Mouse (Mus musculus): ENCODE data around the gene Ubr4.

DNA sequence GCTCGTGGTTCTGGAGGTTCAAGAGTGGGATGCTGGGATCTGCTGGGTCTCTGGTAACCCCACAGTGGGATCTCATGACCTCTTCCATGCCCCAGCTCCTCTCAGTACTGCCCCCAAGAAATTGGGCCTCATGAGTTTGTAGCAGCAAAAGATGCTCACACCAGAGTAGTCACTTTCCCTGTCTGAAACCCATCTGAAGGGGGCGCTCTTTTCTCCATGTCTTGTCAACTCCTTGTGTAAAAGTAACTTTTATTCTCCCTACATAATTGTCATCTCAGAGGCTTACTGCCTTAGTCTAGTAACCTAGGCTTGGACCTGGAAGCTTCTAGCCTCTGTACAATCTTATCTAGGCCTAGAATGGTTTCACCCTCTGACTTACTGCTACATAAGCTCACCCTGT, 125.6 kb downstream of the Ubr4 start:
- TF ChIP-seq CTCF (IDR thresholded peaks at IDR 0.05; ENCODE audit: control insufficient read depth, insufficient read depth, insufficient read length) (no peak), USF1 (IDR thresholded peaks at IDR 0.05; ENCODE audit: low read depth) (no peak), MAX (IDR thresholded peaks at IDR 0.05) (no peak)

All from C2C12 (cell line).